Mouse (Mus musculus) CH12.LX (cell line): ENCODE data around the gene Exd2. TPM values are rescaled to one million over a fixed set of nuclear protein-coding genes. Genes with fewer than 3 reads are reported as not detected.
A peak's percentile ranks its signal among the peaks of the same experiment; 100 is the strongest.

Experiments
- DNase-seq: peaks from one replicate; pipeline ENCODE4 v3.0.0-alpha.2; 2013; ENCODE audit errors: extremely low read depth
- H3K27ac ChIP-seq: 2 replicates; pipeline ENCODE4 v1.5.1; 2012; ENCODE audit warnings: low read depth, mild to moderate bottlenecking, control low read depth, moderate library complexity; ENCODE audit not compliant: insufficient read depth
- H3K27me3 ChIP-seq: replicated peaks from 2 replicates; pipeline ENCODE3; 2012; ENCODE audit warnings: inconsistent platforms
- H3K36me3 ChIP-seq, 2 experiments: replicated peaks in 1 of 2; 2 replicates each; pipeline versions ENCODE3 to v1.6.1; 2012; ENCODE audit warnings: inconsistent platforms in 1 of 2, low read length in 1 of 2, mild to moderate bottlenecking in 1 of 2, mixed read lengths in 1 of 2, moderate library complexity in 1 of 2; ENCODE audit not compliant: control insufficient read depth in 1 of 2, insufficient read depth in 1 of 2
- H3K4me1 ChIP-seq, 2 experiments: 2 replicates each; pipeline ENCODE4 v1.6.1; 2012; ENCODE audit warnings: inconsistent platforms in 1 of 2, moderate library complexity in 1 of 2; ENCODE audit not compliant: insufficient read depth in 2 of 2, control insufficient read depth in 1 of 2
- H3K4me2 ChIP-seq: 2 replicates; pipeline ENCODE4 v1.6.1; 2012; ENCODE audit warnings: low read depth, mild to moderate bottlenecking, control low read depth; ENCODE audit not compliant: poor library complexity, insufficient read depth, severe bottlenecking
- H3K4me3 ChIP-seq, 3 experiments: fragments of 150-350 bp in 1 of 3; sonication (generic) in 1 of 3; replicated peaks in 1 of 3; 2 replicates each; pipeline versions ENCODE3 to v1.5.1; 2011 to 2012; ENCODE audit warnings: low read depth in 2 of 3, low read length in 2 of 3, mild to moderate bottlenecking in 2 of 3, moderate library complexity in 2 of 3, control low read depth in 1 of 3, improper control_type of control experiment in 1 of 3, inconsistent platforms in 1 of 3, mixed read lengths in 1 of 3; ENCODE audit not compliant: poor library complexity in 1 of 3
- H3K79me2 ChIP-seq: replicated peaks from 2 replicates; pipeline ENCODE4 v1.6.1; 2012; ENCODE audit warnings: mild to moderate bottlenecking, moderate library complexity; ENCODE audit not compliant: control insufficient read depth, poor library complexity, insufficient read depth, severe bottlenecking; ENCODE audit errors: extremely low read depth
- H3K9ac ChIP-seq: 2 replicates; pipeline ENCODE4 v1.6.1; 2012; ENCODE audit warnings: low read depth, mild to moderate bottlenecking, control low read depth, moderate library complexity; ENCODE audit not compliant: insufficient read depth
- H3K9me3 ChIP-seq: replicated peaks from 2 replicates; pipeline ENCODE3; 2012; ENCODE audit warnings: low read length, inconsistent platforms, mixed read lengths
- BHLHE40 ChIP-seq: IDR thresholded peaks from 2 replicates; pipeline ENCODE4 v1.6.1; 2011; ENCODE audit warnings: mild to moderate bottlenecking, low read depth, low read length, improper control_type of control experiment
- CHD2 ChIP-seq: IDR thresholded peaks from 2 replicates; pipeline ENCODE4 v1.6.1; 2011; ENCODE audit warnings: low read length, improper control_type of control experiment
- ETS1 ChIP-seq: conservative IDR thresholded peaks from 2 replicates; pipeline ENCODE4 v1.6.1; 2012; ENCODE audit warnings: low read depth, mild to moderate bottlenecking, inconsistent platforms, low read length, improper control_type of control experiment, moderate library complexity
- GABPA ChIP-seq: IDR thresholded peaks from 2 replicates; pipeline ENCODE4 v1.6.1; 2012; ENCODE audit warnings: low read depth, low read length, improper control_type of control experiment, inconsistent platforms; ENCODE audit not compliant: insufficient replicate concordance
- HCFC1 ChIP-seq: IDR thresholded peaks from 2 replicates; pipeline ENCODE4 v1.6.1; 2012; ENCODE audit warnings: low read depth, mild to moderate bottlenecking, inconsistent platforms, low read length, improper control_type of control experiment
- JUN ChIP-seq: IDR thresholded peaks from 2 replicates; pipeline ENCODE4 v1.6.1; 2011; ENCODE audit warnings: low read depth, mild to moderate bottlenecking, low read length, improper control_type of control experiment, moderate library complexity; ENCODE audit not compliant: insufficient read depth
- MAFK ChIP-seq: IDR thresholded peaks from 2 replicates; pipeline ENCODE4 v1.6.1; 2011; ENCODE audit warnings: low read length, improper control_type of control experiment; ENCODE audit not compliant: insufficient replicate concordance
- MAZ ChIP-seq: IDR thresholded peaks from 2 replicates; pipeline ENCODE4 v1.6.1; 2012; ENCODE audit warnings: low read depth, mild to moderate bottlenecking, inconsistent platforms, low read length, improper control_type of control experiment, moderate library complexity
- MEF2A ChIP-seq: IDR thresholded peaks from 2 replicates; pipeline ENCODE4 v1.6.1; 2014; ENCODE audit warnings: low read depth, mild to moderate bottlenecking, inconsistent platforms, low read length, improper control_type of control experiment, borderline replicate concordance
- MXI1 ChIP-seq: IDR thresholded peaks from 2 replicates; pipeline ENCODE4 v1.6.1; 2011; ENCODE audit warnings: mild to moderate bottlenecking, low read depth, low read length, improper control_type of control experiment
- NRF1 ChIP-seq: IDR thresholded peaks from 2 replicates; pipeline ENCODE4 v1.6.1; 2014; ENCODE audit warnings: low read depth, mild to moderate bottlenecking, inconsistent platforms, low read length, improper control_type of control experiment, moderate library complexity
- POLR2A ChIP-seq: IDR thresholded peaks from 2 replicates; pipeline ENCODE4 v1.6.1; 2011; ENCODE audit warnings: low read depth, mild to moderate bottlenecking, improper control_type of control experiment, low read length
- RCOR1 ChIP-seq: conservative IDR thresholded peaks from 2 replicates; pipeline ENCODE4 v1.6.1; 2012; ENCODE audit warnings: low read depth, mild to moderate bottlenecking, inconsistent platforms, low read length, improper control_type of control experiment
- TBP ChIP-seq: conservative IDR thresholded peaks from 2 replicates; pipeline ENCODE4 v1.6.1; 2011; ENCODE audit warnings: low read depth, low read length, improper control_type of control experiment
- USF1 ChIP-seq: IDR thresholded peaks from 2 replicates; pipeline ENCODE4 v1.6.1; 2014; ENCODE audit warnings: low read depth, mild to moderate bottlenecking, inconsistent platforms, low read length, improper control_type of control experiment
- USF2 ChIP-seq: conservative IDR thresholded peaks from 2 replicates; pipeline ENCODE4 v1.6.1; 2011; ENCODE audit warnings: low read depth, low read length, improper control_type of control experiment
- ZC3H11A ChIP-seq: IDR thresholded peaks from 2 replicates; pipeline ENCODE4 v1.6.1; 2012; ENCODE audit warnings: low read depth, mild to moderate bottlenecking, inconsistent platforms, low read length, improper control_type of control experiment
- ZKSCAN1 ChIP-seq: IDR thresholded peaks from 2 replicates; pipeline ENCODE4 v1.6.1; 2012; ENCODE audit warnings: low read depth, inconsistent platforms, low read length, improper control_type of control experiment, borderline replicate concordance
- ZMIZ1 ChIP-seq: IDR thresholded peaks from 2 replicates; pipeline ENCODE4 v1.6.1; 2012; ENCODE audit warnings: low read depth, mild to moderate bottlenecking, inconsistent platforms, low read length, improper control_type of control experiment
- ZNF384 ChIP-seq: IDR thresholded peaks from 2 replicates; pipeline ENCODE4 v1.6.1; 2012; ENCODE audit warnings: low read depth, low read length, improper control_type of control experiment, inconsistent platforms
- dilution Hi-C: fragments of 300-500 bp; cut with MboI; formaldehyde crosslinking; loops from 2 replicates; pipeline ENCODE4 v1.14.3; 2020; ENCODE audit warnings: low sequenced_read_pairs; ENCODE audit not compliant: extremely low pct_unique_long_range_greater_than_20kb, extremely low pct_ligation_motif_present
- in situ Hi-C: fragments of 300-500 bp; cut with MboI; formaldehyde crosslinking; loops from 3 replicates; pipeline ENCODE4 v1.14.3; 2019; ENCODE audit warnings: low sequenced_read_pairs, low pct_ligation_motif_present, low pct_unique_long_range_greater_than_20kb, mixed read lengths
- polyA plus RNA-seq: library from polyadenylated mRNA; unstranded; fragments of >175 nt; gene quantifications from 2 replicates; pipeline ENCODE4 v1.2.1, GENCODE M21; 2012; ENCODE audit warnings: low read depth; ENCODE audit not compliant: insufficient read length
- total RNA-seq, 2 experiments: library from RNA; depleted of rRNA; stranded (reverse); fragments of 300-350 nt in 1 of 2; fragments of >200 nt in 1 of 2; gene quantifications; 2 replicates each; pipeline ENCODE4 v1.2.3; 2012 to 2014

Gene Exd2
- total and polyA plus RNA-seq, 3 experiments = 11.2 to 15.0 (median 11.3) TPM

DNA sequence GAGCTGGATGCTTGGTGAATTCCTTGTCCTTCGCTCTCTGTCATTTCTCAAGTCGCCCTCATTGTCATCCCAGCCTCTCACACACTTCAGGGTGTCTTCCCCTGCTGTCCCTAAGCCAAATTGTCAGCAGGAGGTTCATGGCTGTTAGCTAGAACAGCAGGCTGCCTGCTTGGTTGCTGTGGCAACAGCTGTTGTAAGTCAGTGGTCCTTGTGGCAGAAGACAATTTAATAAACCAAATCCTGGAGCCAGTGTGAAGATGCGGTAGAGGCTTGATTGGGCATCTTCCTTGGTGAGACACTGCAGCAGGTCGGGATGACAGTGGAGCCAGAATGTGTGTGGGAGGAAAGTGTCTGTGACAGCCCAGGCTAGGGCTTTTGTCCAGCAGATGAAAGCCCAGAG is 82.4 kb downstream of the Exd2 start:
- Histone ChIP-seq H3K79me2 (no peaks in the 10 kb centered on the region), H3K27ac (no peak overlapping the region), H3K27me3 (no peaks in the 10 kb centered on the region), H3K4me3 (no peak overlapping the region), H3K9me3 (no peaks in the 10 kb centered on the region)
- peak; percentile 15 for DNase-seq
- in situ Hi-C loops = no loop called here
- TF ChIP-seq HCFC1 = no peak
- TF ChIP-seq ETS1 = no peak
- no peak for TF ChIP-seq TBP
- TF ChIP-seq CHD2 = no peak
- no peak for TF ChIP-seq MXI1
- no peak for TF ChIP-seq JUN
- no peak for TF ChIP-seq USF1
- no peak for TF ChIP-seq ZC3H11A
- no peak for TF ChIP-seq NRF1
- TF ChIP-seq ZKSCAN1 = no peak
- no peak for TF ChIP-seq BHLHE40
- TF ChIP-seq GABPA = no peak
- TF ChIP-seq MAZ = no peak
- no peak for TF ChIP-seq ZMIZ1
- TF ChIP-seq MEF2A = no peak
- TF ChIP-seq RCOR1 = no peak
- TF ChIP-seq POLR2A = no peak
- no peak for TF ChIP-seq MAFK
- TF ChIP-seq ZNF384 = no peak
- TF ChIP-seq USF2 = no peak
- TF ChIP-seq, all 38 proteins: peak for 0
- Histone ChIP-seq H3K4me1 (peaks cover 5 to 12% of the 10 kb centered on the region in 2 experiments), H3K9ac (no peak overlapping the region), H3K4me2 (no peak overlapping the region), H3K36me3 (no peaks in the 10 kb centered on the region)
- dilution Hi-C loops = no loop called here

DNA sequence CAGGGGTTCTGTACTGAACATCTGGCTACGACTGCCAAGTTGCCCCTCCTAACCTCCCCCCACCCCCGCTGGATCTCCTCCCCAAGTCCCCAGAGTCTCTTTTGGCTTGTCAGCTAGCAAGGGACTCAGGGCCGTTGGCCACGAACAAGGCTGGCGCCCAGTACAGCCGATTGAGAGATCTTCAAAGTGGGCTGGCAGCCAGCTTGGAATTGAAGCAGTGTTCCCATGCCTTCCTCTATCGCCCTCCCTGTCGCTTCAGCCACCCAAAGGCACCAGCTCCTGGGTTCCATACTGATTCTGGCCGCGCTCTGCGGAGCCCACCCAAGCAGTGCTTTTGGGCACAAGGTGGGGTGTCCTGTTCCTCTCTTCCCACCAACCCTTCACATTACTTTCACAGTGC is 86.8 kb downstream of the Exd2 start:
- Histone ChIP-seq H3K27ac (no peak overlapping the region), H3K4me3 (no peak overlapping the region), H3K4me1 (peaks cover 5 to 12% of the 10 kb centered on the region in 2 experiments), H3K9me3 (no peaks in the 10 kb centered on the region), H3K4me2 (no peak overlapping the region), H3K79me2 (no peaks in the 10 kb centered on the region), H3K36me3 (no peaks in the 10 kb centered on the region), H3K9ac (no peak overlapping the region), H3K27me3 (no peaks in the 10 kb centered on the region)
- no peak for DNase-seq
- dilution Hi-C loops (no loop called here), in situ Hi-C loops (no loop called here)
- no peak for TF ChIP-seq MEF2A
- no peak for TF ChIP-seq POLR2A
- no peak for TF ChIP-seq JUN

Other genes with a start within 250 kb of the Exd2 start
- gene Actn1, start 202.7 kb upstream of the Exd2 start, total RNA-seq (2012; rRNA removed) = 4.9 and 5.5 TPM in 2 replicates
- gene Actn1, start 202.7 kb upstream of the Exd2 start, total RNA-seq (2014; rRNA removed) = 2.4 and 2.7 TPM in 2 replicates
- gene Actn1, start 202.7 kb upstream of the Exd2 start, polyA plus RNA-seq = 10.9 and 13.2 TPM in 2 replicates
- gene Dcaf5, start 26.5 kb upstream of the Exd2 start, total RNA-seq (2012; rRNA removed) = 11.0 and 13.0 TPM in 2 replicates
- 8.2 and 9.2 TPM in 2 replicates for gene Dcaf5, start 26.5 kb upstream of the Exd2 start, total RNA-seq (2014; rRNA removed)
- gene Dcaf5, start 26.5 kb upstream of the Exd2 start, polyA plus RNA-seq = 13.2 and 15.2 TPM in 2 replicates
- gene Galnt16, start 55.2 kb downstream of the Exd2 start, total RNA-seq (2012; rRNA removed) = 0.13 TPM in 1 of 2 replicates, not detected in the other
- gene Galnt16, start 55.2 kb downstream of the Exd2 start, total RNA-seq (2014; rRNA removed) = not detected in 2 replicates
- not detected in 2 replicates for gene Galnt16, start 55.2 kb downstream of the Exd2 start, polyA plus RNA-seq
- 8.0 and 8.7 TPM in 2 replicates for gene Slc39a9, start 180.8 kb downstream of the Exd2 start, total RNA-seq (2012; rRNA removed)
- gene Slc39a9, start 180.8 kb downstream of the Exd2 start, total RNA-seq (2014; rRNA removed) = 7.8 and 9.1 TPM in 2 replicates
- gene Slc39a9, start 180.8 kb downstream of the Exd2 start, polyA plus RNA-seq = 17.1 and 22.5 TPM in 2 replicates
- 227 and 298 TPM in 2 replicates for gene Erh, start 181.2 kb downstream of the Exd2 start, total RNA-seq (2012; rRNA removed)
- 306 and 315 TPM in 2 replicates for gene Erh, start 181.2 kb downstream of the Exd2 start, total RNA-seq (2014; rRNA removed)
- 229 and 306 TPM in 2 replicates for gene Erh, start 181.2 kb downstream of the Exd2 start, polyA plus RNA-seq
- 0.08 TPM in 1 of 2 replicates, not detected in the other for gene Plekhd1, start 229.5 kb downstream of the Exd2 start, total RNA-seq (2012; rRNA removed)
- not detected in 2 replicates for gene Plekhd1, start 229.5 kb downstream of the Exd2 start, total RNA-seq (2014; rRNA removed)
- 0.34 TPM in 1 of 2 replicates, not detected in the other for gene Plekhd1, start 229.5 kb downstream of the Exd2 start, polyA plus RNA-seq